ENCODE assay signal across 17 mouse cellular contexts in the genomic region with DNA sequence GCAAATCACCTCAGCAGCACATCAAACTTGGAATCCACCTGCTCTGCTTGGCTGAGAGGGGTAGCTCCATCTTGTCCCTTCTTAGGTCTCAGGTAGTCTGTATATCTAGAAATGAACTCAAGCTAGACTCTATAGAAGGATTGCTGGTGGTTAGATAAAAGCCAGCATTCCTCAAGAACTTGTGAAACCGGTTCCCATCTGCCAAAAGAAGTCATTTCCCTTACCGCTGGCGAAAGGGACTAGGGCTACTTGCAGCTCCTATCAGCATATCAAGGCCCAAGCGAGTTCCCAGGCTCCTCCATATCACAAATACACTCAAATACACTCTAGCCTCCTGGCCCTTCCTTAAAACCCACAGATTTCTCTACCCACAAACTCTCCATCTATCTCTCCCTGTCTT. TPM values are rescaled to one million over a fixed set of nuclear protein-coding genes. Genes with fewer than 3 reads are reported as not detected.
A peak's percentile ranks its signal among the peaks of the same experiment; 100 is the strongest.
DNase-seq lines count a peak whose midpoint lies in the region; ATAC-seq and TF ChIP-seq lines count a peak whose summit lies in the region.
"Had no signal": no experiment of that assay in that cellular context is flagged by ENCODE, and none has a peak within 500 bp of the region (broad histone marks: within the 10 kb centered on the region; RNA-seq: fewer than 3 reads in every experiment).

No protein-coding gene starts in this region.

- no peak overlapping the region for H3K4me3 ChIP-seq in embryonic facial prominence, embryonic 11.5 days (ENCODE audit: low read depth, low read length)
- H3K4me3 ChIP-seq in embryonic facial prominence, embryonic 10.5 days, result no peak overlapping the region
- H3K4me3 ChIP-seq in lung, embryonic 15.5 days, result no peak overlapping the region
- no peak overlapping the region for H3K4me3 ChIP-seq in embryonic fibroblast, embryonic 13.5 days (ENCODE audit: insufficient read depth, low read length)
- H3K4me3 ChIP-seq in stomach, embryonic 16.5 days (replicated peaks; ENCODE audit: low read length), result no peak overlapping the region
- no peak overlapping the region for H3K4me3 ChIP-seq in midbrain, embryonic 14.5 days (replicated peaks; ENCODE audit: low read depth, low read length)
- H3K4me3 ChIP-seq: forebrain, embryonic 12.5 days; hindbrain, embryonic 12.5 days; midbrain, embryonic 12.5 days; neural tube, embryonic 15.5 days had no signal

- no peak for ATAC-seq in embryonic facial prominence, embryonic 11.5 days (replicated peaks; ENCODE audit: insufficient number of reproducible peaks, low FRiP score, low TSS enrichment, low read depth)
- ATAC-seq in lung, embryonic 15.5 days (ENCODE audit: borderline replicate concordance, extremely low read depth, low FRiP score, low TSS enrichment), result no peak
- peak; percentile 34; the same call in 1 of the 2 replicates for ATAC-seq in stomach, embryonic 16.5 days (ENCODE audit: insufficient read depth, low FRiP score)
- no peak for ATAC-seq in midbrain, embryonic 14.5 days (ENCODE audit: low FRiP score, low TSS enrichment)

- no peaks in the 10 kb centered on the region for H3K9me3 ChIP-seq in embryonic facial prominence, embryonic 11.5 days (replicated peaks; ENCODE audit: control insufficient read depth, low read length)
- no peaks in the 10 kb centered on the region for H3K9me3 ChIP-seq in embryonic facial prominence, embryonic 10.5 days
- H3K9me3 ChIP-seq in lung, embryonic 15.5 days, result no peaks in the 10 kb centered on the region
- no peaks in the 10 kb centered on the region for H3K9me3 ChIP-seq in stomach, embryonic 16.5 days (replicated peaks; ENCODE audit: control insufficient read depth, low read length)
- no peaks in the 10 kb centered on the region for H3K9me3 ChIP-seq in midbrain, embryonic 14.5 days (ENCODE audit: control insufficient read depth, low read length)
- H3K9me3 ChIP-seq: forebrain, embryonic 12.5 days; hindbrain, embryonic 12.5 days; midbrain, embryonic 12.5 days; neural tube, embryonic 15.5 days had no signal

- 61% methylated on average over 4 of the region's 4 CpGs for WGBS in embryonic facial prominence, embryonic 11.5 days
- WGBS in embryonic facial prominence, embryonic 10.5 days, result 54% methylated on average over 4 of the region's 4 CpGs
- WGBS in lung, embryonic 15.5 days, result 37% methylated on average over 4 of the region's 4 CpGs
- 39% methylated on average over 4 of the region's 4 CpGs for WGBS in stomach, embryonic 16.5 days
- 73% methylated on average over 4 of the region's 4 CpGs for WGBS in midbrain, embryonic 14.5 days

- no peak for TF ChIP-seq POLR2A in embryonic fibroblast, embryonic 13.5 days (IDR thresholded peaks at IDR 0.05; ENCODE audit: low read depth, low read length)

- peak; percentile 47 for DNase-seq in embryonic facial prominence, embryonic 11.5 days (ENCODE audit: low spot score)
- DNase-seq in embryonic facial prominence, embryonic 10.5 days (ENCODE audit: low spot score), result no peak
- no peak for DNase-seq in lung, postnatal 14 days
- no peak for DNase-seq in right cerebral cortex, adult 18-20 months
- no peak for DNase-seq in midbrain, embryonic 14.5 days
- DNase-seq: adrenal gland, postnatal 10 days; gastrocnemius, postnatal 25 days; kidney, adult 11 months; left cerebral cortex, postnatal 4 days; thymus, adult 2 months had no signal

- no peak overlapping the region for H3K9ac ChIP-seq in embryonic facial prominence, embryonic 11.5 days (replicated peaks; ENCODE audit: low read length)
- H3K9ac ChIP-seq in lung, embryonic 15.5 days, result no peak overlapping the region
- H3K9ac ChIP-seq in stomach, embryonic 16.5 days (ENCODE audit: low read length), result no peak overlapping the region
- no peak overlapping the region for H3K9ac ChIP-seq in midbrain, embryonic 14.5 days (replicated peaks; ENCODE audit: low read length)
- H3K9ac ChIP-seq: forebrain, embryonic 12.5 days; hindbrain, embryonic 12.5 days; midbrain, embryonic 12.5 days; neural tube, embryonic 15.5 days had no signal

- no peaks in the 10 kb centered on the region for H3K27me3 ChIP-seq in embryonic facial prominence, embryonic 11.5 days (ENCODE audit: control insufficient read depth, insufficient read depth, low read length)
- H3K27me3 ChIP-seq in embryonic facial prominence, embryonic 10.5 days (replicated peaks; ENCODE audit: low read depth, poor library complexity, severe bottlenecking), result no peaks in the 10 kb centered on the region
- H3K27me3 ChIP-seq in lung, embryonic 15.5 days, result no peaks in the 10 kb centered on the region
- H3K27me3 ChIP-seq in stomach, embryonic 16.5 days (ENCODE audit: control insufficient read depth, insufficient read depth, low read length), result no peaks in the 10 kb centered on the region
- H3K27me3 ChIP-seq in midbrain, embryonic 14.5 days (ENCODE audit: control insufficient read depth, insufficient read depth, low read length), result no peaks in the 10 kb centered on the region
- H3K27me3 ChIP-seq: forebrain, embryonic 12.5 days; hindbrain, embryonic 12.5 days; neural tube, embryonic 15.5 days had no signal

- TF ChIP-seq CTCF in embryonic fibroblast, embryonic 13.5 days (IDR thresholded peaks at IDR 0.05; ENCODE audit: borderline replicate concordance, insufficient read depth, low read length), result no peak

- no peaks in the 10 kb centered on the region for H3K36me3 ChIP-seq in embryonic facial prominence, embryonic 11.5 days (replicated peaks; ENCODE audit: control insufficient read depth, insufficient read depth, low read depth, low read length)
- H3K36me3 ChIP-seq in embryonic facial prominence, embryonic 10.5 days (replicated peaks), result no peaks in the 10 kb centered on the region
- no peaks in the 10 kb centered on the region for H3K36me3 ChIP-seq in lung, embryonic 15.5 days
- H3K36me3 ChIP-seq in stomach, embryonic 16.5 days (ENCODE audit: control insufficient read depth, insufficient read depth, low read length), result no peaks in the 10 kb centered on the region
- H3K36me3 ChIP-seq in midbrain, embryonic 14.5 days (ENCODE audit: control insufficient read depth, insufficient read depth, low read length), result no peaks in the 10 kb centered on the region
- H3K36me3 ChIP-seq: forebrain, embryonic 12.5 days; hindbrain, embryonic 12.5 days; midbrain, embryonic 12.5 days; neural tube, embryonic 15.5 days had no signal

- no peak overlapping the region for H3K27ac ChIP-seq in embryonic facial prominence, embryonic 11.5 days (replicated peaks; ENCODE audit: low read depth, low read length)
- H3K27ac ChIP-seq in embryonic facial prominence, embryonic 10.5 days (replicated peaks), result no peak overlapping the region
- H3K27ac ChIP-seq in lung, embryonic 15.5 days, result peak overlapping the region; percentile 87
- H3K27ac ChIP-seq in embryonic fibroblast, embryonic 13.5 days (ENCODE audit: insufficient read depth, low read length), result peak overlapping the region; percentile 21; the same call in 1 of the 2 replicates
- H3K27ac ChIP-seq in stomach, embryonic 16.5 days (ENCODE audit: low read length), result peak overlapping the region; percentile 85
- H3K27ac ChIP-seq in midbrain, embryonic 14.5 days (replicated peaks; ENCODE audit: low read depth, low read length), result no peak overlapping the region
- H3K27ac ChIP-seq: forebrain, embryonic 12.5 days; hindbrain, embryonic 12.5 days; midbrain, embryonic 12.5 days; neural tube, embryonic 15.5 days had no signal

- peaks cover 8% of the 10 kb centered on the region for H3K4me1 ChIP-seq in embryonic facial prominence, embryonic 11.5 days (ENCODE audit: control insufficient read depth, insufficient read depth, low read length)
- peaks cover 72% of the 10 kb centered on the region for H3K4me1 ChIP-seq in embryonic facial prominence, embryonic 10.5 days
- peaks cover 88% of the 10 kb centered on the region for H3K4me1 ChIP-seq in lung, embryonic 15.5 days
- peaks cover 24% of the 10 kb centered on the region for H3K4me1 ChIP-seq in embryonic fibroblast, embryonic 13.5 days (ENCODE audit: control insufficient read depth, insufficient read depth, low read length)
- H3K4me1 ChIP-seq in stomach, embryonic 16.5 days (ENCODE audit: control insufficient read depth, insufficient read depth, low read length), result peaks cover 70% of the 10 kb centered on the region
- H3K4me1 ChIP-seq in midbrain, embryonic 14.5 days (ENCODE audit: control insufficient read depth, insufficient read depth, low read length), result peaks cover 26% of the 10 kb centered on the region

- H3K4me2 ChIP-seq in embryonic facial prominence, embryonic 11.5 days (ENCODE audit: low read depth, low read length), result no peak overlapping the region
- peak overlapping the region; percentile 19 for H3K4me2 ChIP-seq in lung, embryonic 15.5 days
- peak overlapping the region; percentile 26 for H3K4me2 ChIP-seq in stomach, embryonic 16.5 days (ENCODE audit: low read depth, low read length)
- H3K4me2 ChIP-seq in midbrain, embryonic 14.5 days (ENCODE audit: low read length), result no peak overlapping the region
- H3K4me2 ChIP-seq: forebrain, embryonic 12.5 days; hindbrain, embryonic 12.5 days; midbrain, embryonic 12.5 days; neural tube, embryonic 15.5 days had no signal

RNA-seq across cellular contexts. Expression of a gene that starts 5.7 kb away (rescaled TPM):
- polyA plus RNA-seq in embryonic facial prominence, embryonic 11.5 days (2014; fragmentation: Nextera tagmentation; extraction: Ambion mirVana), result 4.5 and 6.8 TPM in 2 replicates
- 9.2 and 10.5 TPM in 2 replicates for polyA plus RNA-seq in embryonic facial prominence, embryonic 10.5 days (2016; fragmentation: Nextera tagmentation; extraction: Ambion mirVana)
- 24.1 and 25.1 TPM in 2 replicates for polyA plus RNA-seq in lung, embryonic 15.5 days (2015; fragmentation: Nextera tagmentation; extraction: Ambion mirVana)
- polyA plus RNA-seq in embryonic fibroblast, embryonic 13.5 days (2011; ENCODE audit: insufficient read length, low read depth, missing spikeins), result 22.0 and 36.9 TPM in 2 replicates
- polyA plus RNA-seq in stomach, embryonic 16.5 days (2015; fragmentation: Nextera tagmentation; extraction: Ambion mirVana), result 18.4 and 22.2 TPM in 2 replicates
- polyA plus RNA-seq in midbrain, embryonic 14.5 days (2014; fragmentation: Nextera tagmentation; extraction: Ambion mirVana), result 16.1 and 17.6 TPM in 2 replicates

Comparison
In these comparisons a context has a peak if more than half of its experiments do, and no peak if none do; other contexts are left out.
1. H3K27ac ChIP-seq: peak in lung, embryonic 15.5 days (single experiment), embryonic fibroblast, embryonic 13.5 days (single experiment) and stomach, embryonic 16.5 days (single experiment); none in embryonic facial prominence, embryonic 11.5 days (single experiment), embryonic facial prominence, embryonic 10.5 days (single experiment) and midbrain, embryonic 14.5 days (single experiment).
2. H3K4me2 ChIP-seq: peak in lung, embryonic 15.5 days (single experiment) and stomach, embryonic 16.5 days (single experiment); none in embryonic facial prominence, embryonic 11.5 days (single experiment) and midbrain, embryonic 14.5 days (single experiment).